Mouse (Mus musculus) testis, postnatal 14 days (tissue): ENCODE results near the gene Fuca2.
"Not testable (repeated sequence)": the region's sequence is repeated elsewhere in the genome, so short reads cannot be mapped to it uniquely, and the experiment has no call there.

Experiments
- DNase-seq: peaks from one replicate; pipeline ENCODE4 v3.0.0; 2021; ENCODE audit warnings: low spot score

Gene Fuca2

DNA sequence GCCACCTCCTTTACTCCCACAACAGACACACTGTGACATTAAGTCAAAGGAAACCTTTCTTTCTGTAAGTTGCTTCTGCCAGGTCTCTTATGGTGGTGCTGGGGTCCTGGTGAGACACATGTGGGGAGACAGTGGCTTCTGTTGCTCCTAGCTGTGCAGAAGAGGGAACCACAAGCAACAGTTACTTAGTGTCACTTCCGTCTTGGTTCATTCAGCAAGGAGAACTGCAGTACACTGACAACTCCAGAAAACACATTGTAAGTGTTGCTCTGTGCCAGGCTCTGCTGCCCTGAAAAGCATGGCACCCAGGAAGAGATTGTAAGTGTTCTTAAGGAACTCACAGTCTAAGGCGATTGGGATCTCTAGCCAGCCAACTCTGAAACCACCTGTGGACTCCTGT is at the start of gene Fuca2:
Gene Fuca2 (plus strand): TSS at position 210 of the 400 bp plus-strand sequence.
- no peak for DNase-seq

DNA sequence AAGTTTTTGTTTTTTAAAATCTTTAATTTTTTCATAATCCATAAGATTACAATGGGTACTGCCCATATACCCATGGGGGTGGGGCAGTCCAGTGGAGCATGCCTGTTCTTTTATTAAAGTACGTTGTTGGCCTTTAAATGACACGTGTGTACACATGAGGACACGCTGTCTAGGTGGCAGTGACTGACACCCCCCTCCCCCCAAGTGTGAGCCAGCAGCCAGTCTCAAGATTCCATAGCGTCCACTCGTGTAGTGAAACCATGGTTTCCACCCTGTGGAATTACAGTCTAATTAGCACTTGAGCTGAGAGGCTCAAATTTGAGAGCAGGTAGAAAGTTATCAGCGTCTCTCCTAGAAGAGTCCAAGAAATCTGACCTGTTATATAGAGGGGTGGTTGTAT is 47.7 kb upstream of the Fuca2 start:
- DNase-seq: no peak

DNA sequence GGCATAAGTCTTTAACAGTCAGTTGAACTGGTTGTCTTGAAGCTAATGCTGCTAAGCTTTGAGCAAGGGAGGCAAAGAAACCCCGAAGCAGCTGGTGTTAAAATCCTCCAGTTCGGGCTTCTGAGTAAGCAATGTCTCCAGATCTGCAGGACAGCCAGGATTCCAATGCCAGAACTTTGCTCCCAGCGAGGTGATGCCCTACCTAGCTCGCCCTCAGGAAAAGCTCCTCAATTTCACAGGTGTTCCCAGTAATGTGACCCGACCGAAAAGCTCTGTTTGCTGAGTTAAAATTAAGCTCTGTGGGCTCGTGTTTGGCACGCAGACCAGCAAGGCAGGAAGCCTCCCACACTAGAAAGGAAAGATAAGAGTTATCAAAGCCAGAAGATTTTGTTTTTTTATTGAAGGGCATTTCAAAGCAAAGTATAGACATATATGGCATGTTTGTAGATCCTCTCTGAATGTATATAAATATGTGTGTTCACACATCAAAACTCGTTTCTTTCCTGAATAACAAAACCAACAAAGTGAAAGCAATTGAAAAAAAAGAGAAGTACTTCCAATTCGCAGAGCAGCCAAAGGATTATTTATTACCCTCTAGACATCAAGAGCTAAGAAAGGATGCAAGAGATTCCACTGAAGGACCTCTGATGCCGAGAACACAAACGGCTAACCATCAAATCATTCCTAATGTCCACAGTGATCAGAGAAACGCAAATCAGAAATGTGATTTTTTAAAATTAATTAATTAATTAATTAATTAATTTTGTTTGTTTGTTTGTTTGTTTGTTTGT is 45.9 kb upstream of the Fuca2 start:
- DNase-seq: no peak

DNA sequence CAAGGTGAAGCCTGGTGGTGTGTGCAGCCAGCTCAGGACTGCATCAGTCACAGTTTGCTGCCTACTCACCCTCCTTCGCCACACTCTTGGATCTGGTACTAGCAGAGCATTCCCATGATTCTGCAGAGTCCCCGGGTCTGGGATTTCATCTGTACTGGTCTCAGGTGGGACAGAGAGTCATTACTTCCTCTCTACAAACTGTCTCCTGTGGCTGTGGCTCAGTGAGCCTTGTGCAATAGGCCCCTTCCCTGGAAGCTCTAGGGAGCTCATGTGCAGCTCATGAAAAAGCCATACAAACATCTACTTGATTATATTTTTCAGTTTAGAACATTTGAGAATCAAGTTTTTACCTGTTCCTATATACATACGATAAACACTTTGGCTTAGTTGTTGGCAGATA is 35.0 kb upstream of the Fuca2 start:
- DNase-seq: not testable (repeated sequence)

DNA sequence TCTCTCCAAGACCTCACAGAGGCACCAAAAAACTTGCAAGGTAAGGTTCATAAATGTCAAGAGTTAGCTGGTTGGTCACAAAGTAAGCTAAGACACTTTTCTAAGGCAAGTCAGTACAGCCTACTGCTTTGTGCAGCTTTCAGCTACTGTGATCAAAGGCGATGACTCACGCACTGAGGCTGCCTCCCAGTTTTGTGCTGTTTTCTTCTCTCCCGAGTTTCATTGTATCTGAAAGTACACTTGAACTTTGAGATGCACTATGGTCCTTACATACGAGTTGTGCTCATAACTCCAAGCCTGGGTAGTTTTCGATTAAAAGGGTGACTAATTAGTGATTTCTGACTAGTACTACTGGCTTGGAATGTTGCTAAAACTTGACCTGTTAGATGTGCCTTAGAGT is 32.4 kb upstream of the Fuca2 start:
- DNase-seq: no peak

GRCm38 (mm10) chr10:13468025-13468529 is 31.3 kb upstream of the Fuca2 start:
- not testable (repeated sequence) for DNase-seq

- no peak for DNase-seq
These were observed 29.1 kb upstream of the Fuca2 start for GRCm38 (mm10) chr10:13470236-13470635.

- DNase-seq: no peak
These were observed 26.0 kb upstream of the Fuca2 start for GRCm38 (mm10) chr10:13473287-13473832.

DNA sequence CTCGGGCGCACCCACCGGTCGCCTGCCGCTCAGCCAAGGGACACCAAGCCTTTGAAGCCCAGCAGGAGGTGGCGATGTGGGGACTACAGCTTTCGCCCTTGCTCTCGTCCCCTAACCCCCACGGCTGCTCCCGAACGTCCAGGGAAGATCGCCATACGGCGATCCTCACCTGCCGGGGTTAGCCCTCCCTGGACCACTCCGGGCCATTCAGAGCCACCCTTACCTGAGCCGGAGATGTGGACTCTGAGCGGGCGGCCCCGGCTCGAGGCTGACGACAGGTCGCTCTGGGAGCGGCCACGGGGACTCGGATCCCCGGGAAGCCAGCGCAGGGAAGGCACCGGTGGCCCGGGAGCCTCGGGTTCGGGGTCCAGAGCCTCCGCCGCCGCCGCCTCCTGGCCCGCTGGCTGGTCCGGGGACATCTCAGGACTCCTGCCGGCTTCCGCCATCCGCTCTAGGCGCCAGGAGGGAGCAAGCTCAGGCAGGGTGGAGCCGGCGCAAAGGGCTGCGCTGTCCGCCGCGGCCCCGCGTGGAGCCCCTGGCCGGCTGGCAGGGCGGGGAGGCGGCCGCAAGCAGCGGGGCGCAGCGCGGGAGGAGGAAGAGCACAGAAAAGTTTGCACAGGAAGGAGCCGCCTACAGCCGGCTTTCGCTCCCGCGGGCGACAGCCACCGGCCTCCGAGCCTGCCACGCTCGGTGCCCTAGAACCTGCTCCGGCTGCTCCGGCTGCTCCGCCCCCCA is 25.3 kb upstream of the Fuca2 start, which contains the start of gene Phactr2:
Gene Phactr2 (minus strand): TSS at position 580 of the 735 bp plus-strand sequence.
- DNase-seq: no peak

DNA sequence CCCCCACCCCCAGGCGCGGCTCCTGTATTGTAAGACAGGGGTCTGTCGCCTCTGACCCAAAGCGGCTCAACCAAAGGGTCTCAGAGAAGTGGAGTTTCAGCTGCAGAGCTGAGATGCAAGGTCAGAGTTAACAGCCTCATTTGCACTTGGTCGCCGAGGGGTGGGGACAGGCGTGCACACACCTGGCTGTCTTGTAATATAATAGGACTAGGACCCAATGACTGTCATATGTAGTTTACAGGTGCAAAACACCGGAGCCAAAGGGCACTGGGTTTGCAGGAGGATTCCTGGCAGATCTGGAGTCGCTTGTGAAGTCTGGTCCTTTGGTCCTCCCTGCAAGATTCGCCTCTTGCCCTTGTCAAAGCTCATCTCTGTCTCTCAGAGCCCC is 24.8 kb upstream of the Fuca2 start:
- no peak for DNase-seq

- no peak for DNase-seq
These were observed 24.2 kb upstream of the Fuca2 start for GRCm38 (mm10) chr10:13475121-13475520.

- no peak for DNase-seq
These were observed 20.0 kb upstream of the Fuca2 start for GRCm38 (mm10) chr10:13479341-13479740.

- DNase-seq: no peak
These were observed 13.4 kb upstream of the Fuca2 start for GRCm38 (mm10) chr10:13485958-13486357.

- no peak for DNase-seq
These were observed 9.7 kb upstream of the Fuca2 start for GRCm38 (mm10) chr10:13489671-13490070.

GRCm38 (mm10) chr10:13493978-13494686 is 5.2 kb upstream of the Fuca2 start:
- DNase-seq: no peak

- no peak for DNase-seq
These were observed 3.0 kb upstream of the Fuca2 start for GRCm38 (mm10) chr10:13496315-13496714.

GRCm38 (mm10) chr10:13500473-13500872 is 1.1 kb downstream of the Fuca2 start:
- no peak for DNase-seq

DNA sequence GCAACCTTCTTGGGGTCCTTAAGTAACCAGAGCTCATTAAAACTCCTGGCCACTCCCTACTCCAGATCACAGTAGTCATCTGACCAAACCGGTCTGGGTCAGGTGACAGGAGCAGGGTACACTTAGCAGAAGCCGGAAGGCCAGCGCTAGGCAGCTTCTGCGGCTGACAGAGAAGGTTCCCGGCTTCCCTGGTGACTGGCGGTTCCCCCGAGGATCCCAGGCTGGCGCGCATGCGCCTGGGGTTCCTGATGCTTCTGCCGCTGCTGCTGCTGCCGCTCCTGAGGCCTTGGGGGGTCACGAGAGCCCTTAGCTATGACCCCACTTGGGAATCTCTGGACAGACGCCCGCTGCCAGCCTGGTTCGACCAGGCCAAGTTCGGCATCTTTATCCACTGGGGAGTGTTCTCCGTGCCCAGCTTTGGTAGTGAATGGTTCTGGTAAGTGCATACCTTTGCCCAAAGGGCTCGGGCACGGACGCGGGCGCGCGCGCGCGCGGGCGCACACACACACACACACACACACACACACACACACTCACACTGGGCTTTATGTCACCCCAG is 1.7 kb downstream of the Fuca2 start:
- DNase-seq: peak; percentile 84

- not testable (repeated sequence) for DNase-seq
These were observed 2.2 kb downstream of the Fuca2 start for GRCm38 (mm10) chr10:13501533-13501932.

GRCm38 (mm10) chr10:13502371-13502770 is 3.0 kb downstream of the Fuca2 start:
- no peak for DNase-seq

GRCm38 (mm10) chr10:13521857-13522256 is 22.5 kb downstream of the Fuca2 start:
- DNase-seq: no peak

DNA sequence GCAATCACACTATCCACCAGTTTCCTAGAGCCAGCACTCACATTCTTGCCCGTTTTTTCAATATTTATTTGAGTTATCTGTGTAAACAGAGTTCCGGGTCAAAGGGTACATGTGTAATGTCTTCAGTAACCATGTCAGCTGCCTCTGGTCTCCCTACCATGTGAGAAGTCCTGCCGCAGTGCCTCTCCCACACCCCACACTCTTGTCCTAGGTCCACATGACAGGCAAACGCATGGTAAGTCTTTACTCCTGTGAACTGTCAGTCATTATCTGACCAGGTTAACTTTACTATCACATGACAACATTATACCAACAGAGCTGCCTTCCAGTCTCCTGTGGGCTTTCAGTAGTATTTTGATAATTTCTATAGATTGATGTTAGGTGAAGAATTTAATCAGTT is 28.8 kb downstream of the Fuca2 start:
- DNase-seq: no peak
